In genomic region chr8:88244298-88244697, GRCm38 (mm10) we compare ENCODE assay signal across 9 mouse cellular contexts. TPM values are rescaled to one million over a fixed set of nuclear protein-coding genes. Genes with fewer than 3 reads are reported as not detected.
DNase-seq lines count a peak whose midpoint lies in the region; ATAC-seq and TF ChIP-seq lines count a peak whose summit lies in the region.
"Had no signal": no experiment of that assay in that cellular context is flagged by ENCODE, and none has a peak within 500 bp of the region (broad histone marks: within the 10 kb centered on the region; RNA-seq: fewer than 3 reads in every experiment).

No protein-coding gene starts in this region.

- no peaks in the 10 kb centered on the region for H3K27me3 ChIP-seq in kidney, adult 2 months (replicated peaks; ENCODE audit: control insufficient read depth, insufficient read depth, low read length)
- H3K27me3 ChIP-seq in liver, embryonic 15.5 days, result no peaks in the 10 kb centered on the region
- H3K27me3 ChIP-seq: heart, embryonic 13.5 days had no signal

- TF ChIP-seq CTCF in kidney, adult 2 months (conservative IDR thresholded peaks at IDR 0.05; ENCODE audit: insufficient read depth, insufficient read length, low read depth, low read length), result peak; percentile 97

- H3K9ac ChIP-seq in liver, embryonic 15.5 days, result no peak overlapping the region
- H3K9ac ChIP-seq: heart, embryonic 13.5 days had no signal

- no peak overlapping the region for H3K27ac ChIP-seq in kidney, adult 2 months (ENCODE audit: insufficient read depth, low read depth, low read length)
- no peak overlapping the region for H3K27ac ChIP-seq in liver, embryonic 15.5 days (replicated peaks)
- H3K27ac ChIP-seq: heart, embryonic 13.5 days had no signal

- H3K4me1 ChIP-seq in kidney, adult 2 months (ENCODE audit: control insufficient read depth, insufficient read depth, low read length), result no peaks in the 10 kb centered on the region
- H3K4me1 ChIP-seq in liver, embryonic 15.5 days (replicated peaks), result peaks cover 12% of the 10 kb centered on the region

- no peak overlapping the region for H3K4me2 ChIP-seq in liver, embryonic 15.5 days
- H3K4me2 ChIP-seq: heart, embryonic 13.5 days had no signal

- DNase-seq in urinary bladder, postnatal 25 days (ENCODE audit: low spot score), result peak; percentile 44
- no peak for DNase-seq in urinary bladder, postnatal 4 days (ENCODE audit: low spot score in 2 of 2)
- peak; percentile 56 to 75 for DNase-seq in adrenal gland, postnatal 36 days
- peak; percentile 67 for DNase-seq in kidney, adult 2 months
- DNase-seq in ovary, postnatal 14 days (ENCODE audit: low spot score), result peak; percentile 42
- DNase-seq in Muller cell, postnatal 12 days (ENCODE audit: inconsistent ontology term), result no peak

- WGBS in kidney, adult 2 months, result 76% methylated on average over 4 of the region's 4 CpGs
- 66% methylated on average over 4 of the region's 4 CpGs for WGBS in liver, embryonic 15.5 days (ENCODE audit: insufficient replicate concordance)

- peak; percentile 94 for ATAC-seq in erythroblast, adult 5-6 weeks (replicated peaks; ENCODE audit: low FRiP score, poor library complexity, severe bottlenecking)
- peak; percentile 74 for ATAC-seq in liver, embryonic 15.5 days (ENCODE audit: insufficient read depth)

- no peak overlapping the region for H3K4me3 ChIP-seq in kidney, adult 2 months (ENCODE audit: insufficient read depth, low read depth, low read length)
- H3K4me3 ChIP-seq in liver, embryonic 15.5 days (replicated peaks), result no peak overlapping the region
- H3K4me3 ChIP-seq: heart, embryonic 13.5 days had no signal

- peaks cover 8% of the 10 kb centered on the region for H3K36me3 ChIP-seq in kidney, adult 2 months (ENCODE audit: control insufficient read depth, insufficient read depth, low read length)
- H3K36me3 ChIP-seq in liver, embryonic 15.5 days (replicated peaks), result peaks cover 31% of the 10 kb centered on the region

- no peaks in the 10 kb centered on the region for H3K9me3 ChIP-seq in liver, embryonic 15.5 days (replicated peaks)
- H3K9me3 ChIP-seq: heart, embryonic 13.5 days had no signal

- TF ChIP-seq POLR2A in kidney, adult 2 months (IDR thresholded peaks at IDR 0.05; ENCODE audit: low read depth, low read length), result no peak

RNA-seq across cellular contexts. Expression of gene Adcy7, which starts 27.9 kb away (rescaled TPM):
- 10 to 100 TPM in 1 of 2 experiments, 1 to 10 TPM in 1; 5.7 to 11.5 TPM for total RNA-seq in adrenal gland, postnatal 36 days (2021)
- total RNA-seq in erythroblast, adult 5-6 weeks (2015; ENCODE audit: low replicate concordance), result 6.1 and 11.3 TPM in 2 replicates
- total RNA-seq in erythroblast, adult 5-6 weeks (2017; ENCODE audit: low replicate concordance), result 8.9 and 13.0 TPM in 2 replicates
- 3.0 and 4.8 TPM in 2 replicates for polyA plus RNA-seq in kidney, adult 2 months (2012; rRNA removed)
- 21.3 and 22.3 TPM in 2 replicates for polyA plus RNA-seq in liver, embryonic 15.5 days (2015; fragmentation: Nextera tagmentation; extraction: Ambion mirVana)

RNA-seq across cellular contexts. Expression of gene Tent4b, which starts 45.3 kb away (rescaled TPM):
- 10 to 100 TPM; 27.9 to 32.1 TPM for total RNA-seq in adrenal gland, postnatal 36 days (2021)
- total RNA-seq in erythroblast, adult 5-6 weeks (2015; ENCODE audit: low replicate concordance), result 10.0 and 12.3 TPM in 2 replicates
- total RNA-seq in erythroblast, adult 5-6 weeks (2017; ENCODE audit: low replicate concordance), result 6.6 and 15.5 TPM in 2 replicates
- polyA plus RNA-seq in kidney, adult 2 months (2012; rRNA removed), result 26.5 and 28.8 TPM in 2 replicates
- 3.3 and 3.4 TPM in 2 replicates for polyA plus RNA-seq in liver, embryonic 15.5 days (2015; fragmentation: Nextera tagmentation; extraction: Ambion mirVana)

Comparison
In these comparisons a context has a peak if more than half of its experiments do, and no peak if none do; other contexts are left out.
1. DNase-seq: peak in urinary bladder, postnatal 25 days (single experiment), adrenal gland, postnatal 36 days (2 of 2), kidney, adult 2 months (single experiment) and ovary, postnatal 14 days (single experiment); none in urinary bladder, postnatal 4 days (0 of 2) and Muller cell, postnatal 12 days (single experiment).